Mouse (Mus musculus): ENCODE measurements around the gene Slco3a1. TPM values are rescaled to one million over a fixed set of nuclear protein-coding genes. Genes with fewer than 3 reads are reported as not detected.

The Slco3a1 gene
- total RNA-seq, 1 experiment = 9.0 TPM

GRCm38 (mm10) chr7:74240459-74241172 is 314.0 kb downstream of the Slco3a1 start:
- H3K4me3 ChIP-seq (ENCODE audit: insufficient read depth in 1 of 2, low read depth in 1 of 2, low read length in 2 of 2, poor library complexity in 1 of 2, severe bottlenecking in 1 of 2) = no peak overlapping the region
- H3K4me1 ChIP-seq (ENCODE audit: control insufficient read depth in 2 of 2, insufficient read depth in 2 of 2, low read length in 2 of 2, poor library complexity in 1 of 2) = no peaks in the 10 kb centered on the region
- TF ChIP-seq ZC3H11A (IDR thresholded peaks at IDR 0.05; ENCODE audit: borderline replicate concordance, low read depth, low read length) (no peak), ZNF384 (IDR thresholded peaks at IDR 0.05; ENCODE audit: low read depth, low read length) (no peak), MAFK (IDR thresholded peaks at IDR 0.05; ENCODE audit: insufficient read depth, low read depth, low read length) (no peak), CHD2 (IDR thresholded peaks at IDR 0.05; ENCODE audit: low read depth, low read length) (no peak), HCFC1 (IDR thresholded peaks at IDR 0.05; ENCODE audit: borderline replicate concordance, insufficient read depth, low read length) (no peak)
- no peak overlapping the region for H3K9ac ChIP-seq (ENCODE audit: insufficient read depth, low read depth, low read length, poor library complexity, severe bottlenecking)
- DNase-seq (ENCODE audit: low read depth, low spot score) = no peak
- H3K9me3 ChIP-seq (ENCODE audit: control insufficient read depth, insufficient read depth, low read depth, low read length) = no peaks in the 10 kb centered on the region
- H3K36me3 ChIP-seq (ENCODE audit: control insufficient read depth, insufficient read depth, low read length, poor library complexity, severe bottlenecking) = no peaks in the 10 kb centered on the region
- in situ Hi-C loops (cut with MboI; ENCODE audit: low sequenced_read_pairs in 2 of 2, unreplicated experiment in 2 of 2) = no loop called here
- H3K27ac ChIP-seq (ENCODE audit: insufficient read depth, low read depth, low read length, poor library complexity, severe bottlenecking) = no peak overlapping the region
